Mouse (Mus musculus) small intestine, adult 2 months (tissue): ENCODE data around the gene Tarm1. TPM values are rescaled to one million over a fixed set of nuclear protein-coding genes. Genes with fewer than 3 reads are reported as not detected.

Experiments
- H3K27ac ChIP-seq: fragments of 200-500 bp; 2 replicates; pipeline ENCODE4 v1.5.1; 2012; ENCODE audit warnings: low read depth, low read length, control low read depth, inconsistent platforms; ENCODE audit not compliant: insufficient read depth
- H3K27me3 ChIP-seq: fragments of 200-500 bp; 2 replicates; pipeline ENCODE4 v1.6.1; 2012; ENCODE audit warnings: mild to moderate bottlenecking, moderate library complexity, low read length, inconsistent platforms; ENCODE audit not compliant: control insufficient read depth, insufficient read depth
- H3K36me3 ChIP-seq: fragments of 200-500 bp; 2 replicates; pipeline ENCODE4 v1.6.1; 2012; ENCODE audit warnings: mild to moderate bottlenecking, low read length, control low read depth, inconsistent platforms; ENCODE audit not compliant: control insufficient read depth, insufficient read depth
- H3K4me1 ChIP-seq: fragments of 200-500 bp; 2 replicates; pipeline ENCODE4 v1.6.1; 2012; ENCODE audit warnings: low read length, inconsistent platforms, mixed read lengths; ENCODE audit not compliant: control insufficient read depth, insufficient read depth, insufficient read length
- H3K4me3 ChIP-seq: fragments of 200-500 bp; 2 replicates; pipeline ENCODE4 v1.5.1; 2012; ENCODE audit warnings: low read depth, mild to moderate bottlenecking, control low read depth, inconsistent platforms, low read length, moderate library complexity
- CTCF ChIP-seq: fragments of 200-500 bp; IDR thresholded peaks from 2 replicates; pipeline ENCODE4 v1.5.1; 2012; ENCODE audit warnings: low read depth, mild to moderate bottlenecking, control low read depth, inconsistent platforms, low read length, moderate library complexity, mixed read lengths; ENCODE audit not compliant: insufficient replicate concordance, insufficient read length; ENCODE audit errors: extremely low read depth
- POLR2A ChIP-seq: fragments of 200-500 bp; IDR thresholded peaks from 2 replicates; pipeline ENCODE4 v1.6.1; 2012; ENCODE audit warnings: low read depth, mild to moderate bottlenecking, control low read depth, inconsistent platforms, low read length, moderate library complexity
- WGBS: fragments of 180-500 bp; shearing (Covaris S2); methylation state at CpG from one replicate; pipeline ENCODE4 v1.1.7; 2018; 5-methylcytosine and 5-hydroxymethylcytosine counted together
- polyA plus RNA-seq: library from polyadenylated mRNA; depleted of rRNA; stranded (reverse); fragments of >200 nt; gene quantifications from 2 replicates; pipeline ENCODE4 v1.2.3, GENCODE M21; 2012; rRNA removed

The Tarm1 gene
- polyA plus RNA-seq, 1 experiment = not detected

DNA sequence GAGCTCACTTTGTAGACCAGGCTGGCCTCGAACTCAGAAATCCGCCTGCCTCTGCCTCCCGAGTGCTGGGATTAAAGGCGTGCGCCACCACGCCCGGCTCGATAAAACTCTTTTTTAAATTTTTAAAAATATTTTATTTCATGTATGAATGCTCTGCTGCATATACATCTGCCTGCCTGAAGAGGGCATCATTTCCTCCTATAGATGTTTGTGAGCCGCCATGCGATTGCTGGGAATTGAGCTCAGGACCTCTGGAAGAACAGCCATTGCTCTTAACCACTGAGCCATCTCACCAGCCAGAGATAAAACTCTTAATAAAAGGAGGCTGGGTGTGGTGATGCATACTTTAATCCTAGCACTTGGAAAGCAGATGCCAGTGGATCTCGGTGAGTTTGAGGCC, 62.4 kb downstream of the Tarm1 start:
- Histone ChIP-seq H3K27ac (no peak overlapping the region), H3K4me1 (no peaks in the 10 kb centered on the region), H3K36me3 (no peaks in the 10 kb centered on the region), H3K27me3 (no peaks in the 10 kb centered on the region), H3K4me3 (no peak overlapping the region)
- 81% methylated on average over 11 of the region's 11 CpGs for WGBS
- TF ChIP-seq CTCF (no peak), POLR2A (no peak)

DNA sequence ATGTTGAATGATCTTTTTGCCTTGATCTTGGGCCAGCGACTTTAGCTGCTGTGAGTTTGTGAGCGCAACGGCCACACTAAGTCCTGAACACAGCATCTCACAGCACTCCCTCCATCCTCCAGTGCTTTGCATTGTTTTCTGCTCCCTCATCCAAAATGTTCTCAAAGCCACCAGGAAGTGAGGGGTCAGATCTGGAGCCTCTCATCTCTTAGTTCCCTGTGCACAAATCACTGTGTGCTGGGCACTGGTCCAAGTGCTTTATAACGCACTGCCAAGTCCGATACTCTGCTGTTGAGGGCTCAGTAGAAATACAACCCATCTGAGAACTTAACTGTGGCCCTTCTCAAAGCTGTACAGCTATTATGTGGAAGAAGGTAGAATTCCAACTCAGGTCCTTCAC, 64.5 kb downstream of the Tarm1 start:
- TF ChIP-seq CTCF (no peak), POLR2A (no peak)
- Histone ChIP-seq H3K36me3 (no peaks in the 10 kb centered on the region), H3K4me1 (no peaks in the 10 kb centered on the region), H3K27ac (no peak overlapping the region), H3K27me3 (no peaks in the 10 kb centered on the region), H3K4me3 (no peak overlapping the region)
- 38% methylated on average over 5 of the region's 5 CpGs for WGBS

Other genes starting within 250 kb of the Tarm1 start
- gene Myadm, start 213.5 kb downstream of the Tarm1 start, polyA plus RNA-seq = 132 and 142 TPM in 2 replicates
- gene Prkcg, start 213.4 kb downstream of the Tarm1 start, polyA plus RNA-seq = 0.60 and 1.0 TPM in 2 replicates
- 7.5 and 8.8 TPM in 2 replicates for gene Cacng7, start 169.7 kb downstream of the Tarm1 start, polyA plus RNA-seq
- gene Cacng8, start 111.9 kb downstream of the Tarm1 start, polyA plus RNA-seq = 0.60 and 0.77 TPM in 2 replicates
- 0.04 TPM in 1 of 2 replicates, not detected in the other for gene Cacng6, start 78.4 kb downstream of the Tarm1 start, polyA plus RNA-seq
- gene Oscar, start 113.5 kb upstream of the Tarm1 start, polyA plus RNA-seq = 0.10 TPM in 1 of 2 replicates, not detected in the other
- gene Ndufa3, start 114.7 kb upstream of the Tarm1 start, polyA plus RNA-seq = 238 and 337 TPM in 2 replicates
- 2.2 and 6.9 TPM in 2 replicates for gene Tfpt, start 127.3 kb upstream of the Tarm1 start, polyA plus RNA-seq
- 9.4 and 16.7 TPM in 2 replicates for gene Prpf31, start 127.4 kb upstream of the Tarm1 start, polyA plus RNA-seq
- 48.3 and 88.2 TPM in 2 replicates for gene Cnot3, start 142.6 kb upstream of the Tarm1 start, polyA plus RNA-seq
- 2.4 and 5.1 TPM in 2 replicates for gene Leng1, start 163.2 kb upstream of the Tarm1 start, polyA plus RNA-seq
- 119 and 229 TPM in 2 replicates for gene Tmc4, start 174.9 kb upstream of the Tarm1 start, polyA plus RNA-seq
- gene Tsen34, start 190.2 kb upstream of the Tarm1 start, polyA plus RNA-seq = 50.3 and 92.2 TPM in 2 replicates
- 33.0 and 59.6 TPM in 2 replicates for gene Mboat7, start 190.9 kb upstream of the Tarm1 start, polyA plus RNA-seq
- 1,258 and 1,397 TPM in 2 replicates for gene Rps9, start 201.4 kb upstream of the Tarm1 start, polyA plus RNA-seq
- 4.7 and 5.2 TPM in 2 replicates for gene Pirb, start 217.8 kb upstream of the Tarm1 start, polyA plus RNA-seq